Mouse (Mus musculus) stomach, postnatal 0 days (tissue): ENCODE results near the gene Lnx1.

Experiments
- CTCF ChIP-seq: IDR thresholded peaks from 2 replicates; pipeline ENCODE4 v1.5.1; 2016; ENCODE audit warnings: antibody characterized with exemption, low read depth, mild to moderate bottlenecking, moderate library complexity
- EP300 ChIP-seq: optimal IDR thresholded peaks from 2 replicates; pipeline ENCODE3; 2016; ENCODE audit warnings: antibody characterized with exemption

- TF ChIP-seq CTCF (no peak), EP300 (no peak)
These were observed 27.9 kb upstream of the Lnx1 start for GRCm38 (mm10) chr5:74730601-74731000.
